Mouse (Mus musculus) ES-CJ7 (cell line): ENCODE results near the gene Vps72.

ENCODE experiments used
- DNase-seq: peaks from one replicate; pipeline ENCODE4 v3.0.0; 2011; ENCODE audit warnings: low read depth, low spot score

The Vps72 gene

DNA sequence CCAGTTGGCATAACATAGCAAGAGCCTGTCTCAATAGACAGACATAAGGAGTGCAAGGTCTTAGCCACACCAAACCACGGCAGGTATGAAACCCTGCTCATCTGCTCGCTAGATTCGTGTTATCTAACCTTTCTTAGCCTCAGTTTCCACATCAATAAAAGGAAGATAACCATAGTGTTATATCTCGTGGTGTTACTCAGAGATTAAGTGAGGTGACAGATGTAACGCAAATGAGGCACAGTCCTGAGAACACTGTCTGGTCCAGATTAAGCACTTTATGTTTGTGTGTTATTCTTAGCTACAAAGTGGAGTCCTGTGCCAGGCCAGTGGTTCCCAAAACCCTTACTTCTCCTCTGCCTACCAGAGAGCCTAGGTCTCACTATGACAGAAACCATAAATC is 54.0 kb downstream of the Vps72 start:
- DNase-seq, result no peak

DNA sequence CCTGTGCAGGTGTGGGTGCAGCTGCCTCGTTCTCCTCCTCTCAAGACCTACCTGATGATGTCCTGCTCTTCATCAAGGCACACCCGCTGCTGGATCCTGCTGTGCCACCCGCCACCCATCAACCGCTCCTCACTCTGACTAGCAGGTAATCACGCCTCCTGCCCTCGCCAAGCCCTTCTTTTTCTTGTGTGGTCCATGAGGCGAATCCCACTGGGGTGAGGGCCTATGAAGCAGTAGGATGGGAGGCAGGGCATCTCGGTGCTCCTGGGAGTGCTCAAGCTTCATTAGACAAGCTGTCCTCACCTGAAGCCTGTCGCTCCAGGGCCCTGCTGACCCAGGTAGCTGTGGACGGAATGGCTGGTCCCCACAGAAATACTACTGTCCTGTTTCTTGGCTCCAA is 59.2 kb downstream of the Vps72 start:
- DNase-seq, result no peak

DNA sequence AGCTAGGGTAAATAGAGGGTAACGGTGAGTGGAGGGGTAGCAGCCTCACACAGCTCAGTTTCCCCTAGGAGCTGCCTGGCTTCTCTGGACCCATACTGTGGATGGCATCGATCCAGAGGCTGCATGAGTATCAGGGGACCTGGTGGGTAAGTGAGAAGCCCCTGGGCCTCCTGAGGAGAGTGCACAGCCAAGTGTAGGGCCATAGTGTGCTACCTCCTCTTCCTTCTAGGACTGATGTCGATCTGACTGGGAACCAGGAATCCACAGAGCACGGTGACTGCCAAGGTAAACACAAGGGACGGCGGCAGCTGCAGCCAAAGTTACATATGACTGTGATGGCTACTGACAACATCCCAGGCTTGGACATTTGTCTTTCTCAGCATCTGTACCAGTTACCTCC is 60.3 kb downstream of the Vps72 start:
- no peak for DNase-seq
